Mouse (Mus musculus): ENCODE data around the gene Dync1li1. TPM values are rescaled to one million over a fixed set of nuclear protein-coding genes. Genes with fewer than 3 reads are reported as not detected.

The Dync1li1 gene
- polyA plus RNA-seq, 1 experiment: 2.2 TPM

GRCm38 (mm10) chr9:114767030-114767429, 78.4 kb downstream of the Dync1li1 start:
- Histone ChIP-seq H3K4me1 (ENCODE audit: control insufficient read depth) (no peaks in the 10 kb centered on the region; the same call in 1 of the 2 replicates), H3K36me3 (ENCODE audit: control insufficient read depth) (no peaks in the 10 kb centered on the region), H3K4me3 (replicated peaks) (no peak overlapping the region), H3K27me3 (ENCODE audit: control insufficient read depth) (no peaks in the 10 kb centered on the region), H3K9me3 (ENCODE audit: control insufficient read depth, low read length) (peaks cover 1% of the 10 kb centered on the region; the same call in 1 of the 2 replicates)
- TF ChIP-seq GATA1 (IDR thresholded peaks at IDR 0.05; ENCODE audit: low read length) (no peak), TAL1 (IDR thresholded peaks at IDR 0.05; ENCODE audit: low read length) (no peak)

GRCm38 (mm10) chr9:114767507-114767906, 78.9 kb downstream of the Dync1li1 start:
- H3K36me3 ChIP-seq (ENCODE audit: control insufficient read depth): no peaks in the 10 kb centered on the region

GRCm38 (mm10) chr9:114768066-114768465, 79.5 kb downstream of the Dync1li1 start:
- TF ChIP-seq TAL1 (IDR thresholded peaks at IDR 0.05; ENCODE audit: low read length) (no peak), GATA1 (IDR thresholded peaks at IDR 0.05; ENCODE audit: low read length) (no peak)
- Histone ChIP-seq H3K9me3 (ENCODE audit: control insufficient read depth, low read length) (peaks cover 4% of the 10 kb centered on the region; the same call in 1 of the 2 replicates), H3K4me3 (replicated peaks) (no peak overlapping the region), H3K36me3 (ENCODE audit: control insufficient read depth) (no peaks in the 10 kb centered on the region), H3K27me3 (ENCODE audit: control insufficient read depth) (no peaks in the 10 kb centered on the region), H3K4me1 (ENCODE audit: control insufficient read depth) (no peaks in the 10 kb centered on the region; the same call in 1 of the 2 replicates)

More at GRCm38 (mm10) chr9:114767507-114767906, 78.9 kb downstream of the Dync1li1 start:
- Histone ChIP-seq H3K4me3 (replicated peaks) (no peak overlapping the region), H3K27me3 (ENCODE audit: control insufficient read depth) (no peaks in the 10 kb centered on the region), H3K9me3 (ENCODE audit: control insufficient read depth, low read length) (peaks cover 4% of the 10 kb centered on the region; the same call in 1 of the 2 replicates), H3K4me1 (ENCODE audit: control insufficient read depth) (no peaks in the 10 kb centered on the region; the same call in 1 of the 2 replicates)
- no peak for TF ChIP-seq GATA1 (IDR thresholded peaks at IDR 0.05; ENCODE audit: low read length)

- Histone ChIP-seq H3K4me1 (ENCODE audit: control insufficient read depth) (no peaks in the 10 kb centered on the region; the same call in 1 of the 2 replicates), H3K27me3 (ENCODE audit: control insufficient read depth) (no peaks in the 10 kb centered on the region), H3K9me3 (ENCODE audit: control insufficient read depth, low read length) (peaks cover 4% of the 10 kb centered on the region; the same call in 1 of the 2 replicates), H3K36me3 (ENCODE audit: control insufficient read depth) (no peaks in the 10 kb centered on the region), H3K4me3 (replicated peaks) (no peak overlapping the region)
- TF ChIP-seq GATA1 (IDR thresholded peaks at IDR 0.05; ENCODE audit: low read length) (no peak), TAL1 (IDR thresholded peaks at IDR 0.05; ENCODE audit: low read length) (no peak)
Observed at GRCm38 (mm10) chr9:114770224-114770623, 81.6 kb downstream of the Dync1li1 start.

- no peaks in the 10 kb centered on the region for H3K36me3 ChIP-seq (ENCODE audit: control insufficient read depth)
- no peaks in the 10 kb centered on the region for H3K27me3 ChIP-seq (ENCODE audit: control insufficient read depth)
- H3K4me3 ChIP-seq (replicated peaks): no peak overlapping the region
- no peaks in the 10 kb centered on the region; the same call in 1 of the 2 replicates for H3K4me1 ChIP-seq (ENCODE audit: control insufficient read depth)
- peaks cover 4% of the 10 kb centered on the region; the same call in 1 of the 2 replicates for H3K9me3 ChIP-seq (ENCODE audit: control insufficient read depth, low read length)
- TF ChIP-seq GATA1 (IDR thresholded peaks at IDR 0.05; ENCODE audit: low read length) (no peak), TAL1 (IDR thresholded peaks at IDR 0.05; ENCODE audit: low read length) (no peak)
Observed at GRCm38 (mm10) chr9:114771565-114771964, 83.0 kb downstream of the Dync1li1 start.

Other genes starting within 250 kb of the Dync1li1 start
- not detected in 2 replicates for gene Ccr4, start 183.9 kb upstream of the Dync1li1 start, polyA plus RNA-seq (2012)
- not detected in 2 replicates for gene C130032M10Rik, start 173.1 kb upstream of the Dync1li1 start, polyA plus RNA-seq (2012)
- gene Trim71, start 124.4 kb upstream of the Dync1li1 start, polyA plus RNA-seq (2012): under 0.01 TPM in 1 of 2 replicates, not detected in the other
- gene Cnot10, start 48.6 kb upstream of the Dync1li1 start, polyA plus RNA-seq (2012): 1.6 TPM in 2 replicates
- 0.04 and 0.07 TPM in 2 replicates for gene Cmtm6, start 42.3 kb downstream of the Dync1li1 start, polyA plus RNA-seq (2012)
- 0.53 and 0.61 TPM in 2 replicates for gene Cmtm7, start 93.1 kb downstream of the Dync1li1 start, polyA plus RNA-seq (2012)
- 0.15 and 0.19 TPM in 2 replicates for gene Cmtm8, start 155.4 kb downstream of the Dync1li1 start, polyA plus RNA-seq (2012)
- 0.04 and 0.14 TPM in 2 replicates for gene Gpd1l, start 245.2 kb downstream of the Dync1li1 start, polyA plus RNA-seq (2012)

Measured in erythroblast, embryonic 14.5 days (primary cell).